Mouse (Mus musculus): ENCODE data around the gene Galr2.
"Not testable (repeated sequence)": the region's sequence is repeated elsewhere in the genome, so short reads cannot be mapped to it uniquely, and the experiment has no call there.

The Galr2 gene

GRCm38 (mm10) chr11:116272589-116273468 is 7.9 kb upstream of the Galr2 start:
- DNase-seq: no peak

DNA sequence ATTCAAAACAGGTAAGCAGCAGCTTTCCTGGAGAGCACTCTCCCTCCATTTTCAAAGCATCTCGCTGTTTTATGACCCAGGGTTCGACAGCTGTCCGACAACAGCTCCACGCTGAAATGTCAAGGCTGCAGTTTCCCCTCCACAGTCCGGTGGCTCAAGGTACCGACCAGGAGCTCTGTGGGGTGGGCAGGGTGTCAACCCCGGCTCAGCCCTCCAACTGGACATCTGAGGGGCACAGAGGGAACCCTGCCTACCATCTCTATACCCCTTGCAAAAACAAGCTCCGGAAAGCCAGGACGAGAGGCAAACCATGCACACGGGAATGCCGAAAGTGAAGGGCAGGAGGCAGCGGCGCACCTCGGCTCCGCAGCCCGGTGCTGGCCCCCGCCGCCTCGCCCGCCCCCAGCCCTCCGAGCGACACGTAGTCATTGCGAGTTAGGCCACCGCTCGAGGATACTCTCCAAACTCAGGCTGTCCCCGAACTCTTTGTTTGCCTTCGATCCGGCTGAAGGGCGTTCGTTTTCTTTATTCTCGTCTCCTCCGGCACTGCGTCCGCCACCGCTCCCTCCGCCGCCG is 7.2 kb upstream of the Galr2 start:
- no peak for DNase-seq

GRCm38 (mm10) chr11:116274045-116274666 is 6.6 kb upstream of the Galr2 start, which contains the start of gene Srp68:
Gene Srp68 (minus strand): TSS chr11:116274217.
- peak; percentile 96 for DNase-seq

DNA sequence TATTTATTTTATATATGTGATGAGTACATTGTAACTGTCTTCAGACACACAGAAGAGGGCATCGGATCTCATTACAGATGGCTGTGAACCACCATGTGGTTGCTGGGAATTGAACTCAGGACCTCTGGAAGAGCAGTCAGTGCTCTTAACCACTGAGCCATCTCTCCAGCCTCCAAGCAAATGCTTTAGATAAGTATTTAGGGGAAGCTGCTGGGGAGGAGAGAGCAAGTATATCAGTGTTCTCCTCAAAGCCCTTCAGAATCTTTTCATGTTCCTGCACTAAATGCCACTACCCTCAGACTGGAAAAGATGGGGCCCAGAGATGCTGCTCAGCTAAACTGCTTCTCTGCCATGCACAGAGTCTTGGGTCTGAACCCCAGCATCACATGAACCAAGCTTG is 3.6 kb upstream of the Galr2 start:
- not testable (repeated sequence) for DNase-seq

DNA sequence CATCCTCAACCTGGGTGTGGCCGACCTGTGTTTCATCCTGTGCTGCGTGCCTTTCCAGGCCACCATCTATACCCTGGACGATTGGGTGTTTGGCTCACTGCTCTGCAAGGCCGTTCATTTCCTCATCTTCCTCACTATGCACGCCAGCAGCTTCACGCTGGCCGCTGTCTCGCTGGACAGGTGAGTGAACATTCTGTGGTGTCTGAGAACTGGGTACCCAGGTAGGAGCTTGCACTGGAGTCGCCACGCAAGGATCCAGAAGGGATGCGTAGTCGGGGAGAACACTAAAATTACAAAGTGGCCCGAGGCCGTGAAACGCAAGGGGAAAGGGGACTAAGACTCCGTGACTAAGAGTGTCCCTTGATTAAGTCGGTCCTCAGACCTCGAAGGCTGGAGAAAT is 932 bp downstream of the Galr2 start:
- no peak for DNase-seq

DNA sequence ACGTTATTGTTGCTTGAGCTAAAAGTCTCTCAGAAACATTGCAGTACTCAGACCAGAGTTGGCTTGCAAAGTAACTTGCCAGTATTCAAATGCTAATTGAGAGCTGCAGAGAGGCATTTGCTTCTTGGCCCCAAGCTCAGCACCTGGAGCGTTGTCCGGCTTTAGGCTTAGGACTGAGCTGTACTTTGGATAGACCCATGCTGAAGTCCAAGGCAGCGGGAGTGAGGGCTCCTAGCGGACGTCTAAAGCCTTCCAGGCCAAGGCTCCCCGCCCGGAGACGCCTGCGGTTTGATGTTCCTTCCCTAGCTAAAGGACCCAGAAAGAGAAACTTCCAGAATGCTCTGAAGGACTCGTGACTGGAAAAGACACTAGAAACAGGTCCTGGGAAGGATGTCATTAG is 1.4 kb downstream of the Galr2 start:
- peak; percentile 61 for DNase-seq

- no peak for DNase-seq
Measured at GRCm38 (mm10) chr11:116282912-116283521, 2.3 kb downstream of the Galr2 start.

DNA sequence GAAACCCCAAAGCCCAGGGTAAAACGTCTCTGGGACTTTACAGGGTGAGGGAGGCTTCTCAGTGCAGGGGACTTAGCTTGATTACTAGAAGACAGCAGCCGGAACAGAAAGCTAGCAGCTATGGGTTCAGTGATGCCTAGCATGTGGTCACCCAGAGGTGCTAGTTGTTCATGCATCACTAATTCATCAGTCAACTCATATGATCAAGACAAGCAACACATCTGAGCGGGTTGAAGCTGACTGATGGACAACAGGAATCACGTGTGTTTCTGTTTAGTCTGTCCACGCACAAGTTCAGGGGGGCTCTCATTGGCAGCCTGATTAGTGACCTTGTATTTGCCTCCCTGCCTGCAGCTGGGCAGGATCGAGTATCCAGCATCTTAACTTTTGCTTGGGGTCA is 3.2 kb downstream of the Galr2 start:
- DNase-seq: no peak

DNA sequence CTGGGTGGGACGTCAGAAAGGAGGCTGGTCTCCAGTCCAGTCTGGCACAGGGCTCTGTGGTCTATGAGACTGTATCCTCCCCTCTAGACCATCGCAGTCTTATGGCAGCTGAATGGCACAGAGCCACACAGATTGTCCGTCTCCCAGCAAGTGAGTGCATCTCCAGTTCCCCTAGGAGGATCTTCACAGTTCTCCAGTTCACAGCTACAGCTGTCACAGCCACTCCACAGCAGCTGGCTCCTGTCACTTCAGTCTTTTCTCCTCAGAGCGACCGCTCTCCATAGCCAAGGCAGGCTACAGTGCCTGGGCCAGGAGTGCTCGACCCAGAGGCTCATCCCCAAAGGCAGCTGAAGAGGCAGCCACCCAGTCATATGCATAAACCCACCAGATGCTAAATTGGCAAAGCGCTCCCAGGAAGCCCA is 5.0 kb downstream of the Galr2 start:
- DNase-seq: peak; percentile 81

DNA sequence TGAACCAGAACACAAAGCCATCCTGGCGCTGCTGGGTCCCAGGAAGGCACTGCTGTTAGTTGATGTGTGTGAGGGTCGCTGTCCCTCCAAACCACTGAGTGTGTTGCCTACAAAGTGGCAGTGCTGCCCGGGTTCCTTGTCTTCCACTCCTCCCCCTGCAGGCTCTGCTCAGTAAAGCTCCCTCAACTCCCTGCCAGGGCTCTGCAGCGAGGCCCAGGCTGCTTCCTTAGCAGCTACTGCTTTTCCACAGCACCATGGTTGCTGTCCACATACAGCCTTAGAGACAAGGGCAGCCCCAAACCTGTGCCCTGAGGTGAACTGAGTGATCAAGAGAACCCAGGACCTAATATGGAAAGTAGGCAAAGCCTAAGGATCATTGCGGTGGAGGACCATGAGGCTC is 6.6 kb downstream of the Galr2 start:
- DNase-seq: no peak

DNA sequence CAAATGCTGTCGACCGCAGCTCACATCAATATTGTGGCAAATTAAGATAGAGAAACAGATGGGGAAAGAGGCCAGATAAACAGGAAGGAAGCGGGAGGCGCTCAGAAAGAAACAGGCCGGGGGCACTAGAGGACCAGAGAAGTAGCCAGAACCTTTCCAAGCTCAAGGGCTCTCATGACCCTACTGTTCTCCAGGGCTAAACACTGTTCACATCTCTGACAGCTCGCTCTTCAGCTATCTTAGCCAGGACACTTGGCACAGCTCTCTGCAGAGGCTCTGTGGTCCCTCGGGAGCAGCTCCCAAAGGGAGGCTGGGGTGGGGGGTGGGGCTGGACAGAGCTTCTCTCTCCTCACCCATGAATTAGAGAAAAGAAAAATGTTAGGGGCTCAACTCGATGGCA is 9.8 kb downstream of the Galr2 start:
- DNase-seq: no peak

- DNase-seq: no peak
Measured at GRCm38 (mm10) chr11:116292401-116292800, 11.7 kb downstream of the Galr2 start.

DNA sequence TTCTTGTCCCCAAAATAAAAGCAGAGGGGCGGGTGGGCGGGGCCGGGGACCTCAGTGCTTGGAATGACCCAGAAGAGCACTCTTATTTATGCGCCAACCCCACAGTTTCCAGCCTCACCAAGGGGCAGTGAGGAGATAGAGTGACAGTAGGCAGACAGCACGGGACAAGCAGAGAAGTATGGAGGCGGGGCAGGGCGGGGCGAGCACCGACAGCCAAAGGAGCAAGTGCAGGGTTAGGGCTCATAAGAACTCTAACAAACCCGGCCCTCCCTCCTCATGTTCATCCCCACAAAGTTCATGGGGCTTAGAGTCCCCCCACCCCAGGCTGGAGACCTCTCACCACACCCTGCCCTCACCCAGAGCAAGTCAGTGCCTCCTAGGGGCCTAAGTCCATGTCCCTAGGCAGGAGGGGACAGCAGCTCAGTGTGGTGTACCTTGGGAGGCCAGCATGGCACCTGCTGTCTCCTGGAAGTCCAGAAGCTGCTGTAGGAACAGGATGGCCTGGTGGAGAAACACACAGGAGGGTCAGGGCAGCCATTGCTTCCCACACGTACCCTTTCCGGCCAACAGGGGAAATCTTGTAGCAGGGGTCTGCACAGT is 12.9 kb downstream of the Galr2 start:
- DNase-seq: no peak

DNA sequence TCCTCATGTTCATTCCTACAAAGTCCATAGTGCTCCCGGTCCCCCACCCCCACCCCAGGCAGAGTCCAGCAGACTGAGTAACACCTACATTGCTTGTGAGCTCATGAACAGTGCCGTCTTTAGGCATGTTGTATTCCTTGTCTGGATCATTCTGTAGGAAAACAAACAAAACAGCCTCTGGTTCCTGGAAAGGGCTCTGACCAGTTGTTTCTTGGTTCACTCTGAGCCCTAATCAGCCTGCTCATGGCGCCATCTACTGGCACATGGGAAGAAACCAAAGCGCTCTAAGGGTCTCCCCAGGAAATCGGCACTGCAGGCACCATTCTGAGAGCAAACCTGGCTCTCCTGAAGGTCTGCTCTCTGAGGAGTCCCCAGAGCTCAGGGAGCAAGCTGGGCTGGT is 13.6 kb downstream of the Galr2 start:
- peak; percentile 82 for DNase-seq

- no peak for DNase-seq
Measured at GRCm38 (mm10) chr11:116296191-116296734, 15.5 kb downstream of the Galr2 start.

DNA sequence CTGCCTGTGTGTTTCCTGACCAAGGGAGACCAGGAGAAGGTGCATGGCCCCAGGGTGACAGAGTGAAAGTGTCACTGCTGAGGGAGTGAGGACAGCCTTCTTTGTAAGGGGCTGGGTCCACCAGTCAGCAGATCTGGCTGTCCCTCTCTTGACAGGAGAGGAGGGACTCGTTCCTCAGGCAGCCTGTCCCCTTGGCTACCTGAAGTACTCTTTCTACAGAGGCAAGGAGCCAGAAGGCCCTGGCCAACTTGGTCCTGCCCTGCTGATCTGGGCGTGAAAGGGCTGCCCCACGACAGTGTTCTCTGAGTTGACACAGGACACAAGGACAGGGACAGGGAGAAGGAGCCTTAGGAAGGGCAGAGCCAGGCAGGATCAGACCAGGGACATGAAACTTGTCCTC is 16.3 kb downstream of the Galr2 start:
- no peak for DNase-seq

- DNase-seq: no peak
Measured at GRCm38 (mm10) chr11:116298221-116298620, 17.5 kb downstream of the Galr2 start.

GRCm38 (mm10) chr11:116298621-116299020 is 17.9 kb downstream of the Galr2 start:
- DNase-seq: no peak

- DNase-seq: no peak
Measured at GRCm38 (mm10) chr11:116305423-116305822, 24.7 kb downstream of the Galr2 start.

DNA sequence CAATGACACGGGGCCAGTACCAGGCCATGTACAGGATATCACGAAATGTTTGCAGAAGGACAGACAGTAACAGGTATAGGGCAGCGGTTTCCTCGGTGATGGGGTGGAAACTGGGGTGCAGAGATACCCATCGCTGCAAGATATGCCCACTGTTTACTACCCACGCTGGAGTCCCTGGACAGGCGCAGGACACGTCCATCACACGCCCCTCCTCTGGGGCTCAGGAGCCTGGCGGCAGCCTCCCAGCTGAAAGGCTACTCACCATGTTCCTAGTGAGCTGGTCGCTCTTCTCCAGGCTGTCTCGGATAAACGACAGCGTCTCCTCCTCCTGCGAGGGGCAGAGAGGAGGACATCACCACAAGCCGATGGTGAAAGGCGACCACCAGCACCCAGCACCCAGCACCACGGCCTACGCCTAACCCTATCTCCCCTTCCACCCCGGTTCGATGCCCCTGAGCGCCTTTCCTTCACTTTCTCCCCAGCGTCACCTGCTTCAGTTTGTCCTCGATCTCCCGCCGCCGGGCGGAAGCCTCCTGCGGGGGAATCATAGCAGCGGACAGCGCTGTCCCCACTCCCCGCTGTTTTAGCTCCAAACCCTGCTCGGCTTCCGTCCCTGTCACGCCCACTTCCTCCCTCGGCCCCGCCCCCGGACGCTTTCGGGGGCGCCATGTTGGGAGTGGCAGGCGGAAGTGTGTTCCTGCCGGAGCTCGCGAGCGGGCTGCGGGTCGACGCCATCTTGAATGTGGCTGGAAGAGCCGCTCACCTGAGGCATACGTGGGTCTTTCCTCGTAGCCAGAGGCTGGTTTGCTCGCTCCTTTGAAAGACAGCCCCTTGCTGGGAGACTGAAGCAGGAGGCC is 25.6 kb downstream of the Galr2 start:
- DNase-seq: peak; percentile 97

- DNase-seq: no peak
Measured at GRCm38 (mm10) chr11:116307019-116307725, 26.4 kb downstream of the Galr2 start, which contains the start of gene Exoc7. Gene Exoc7 (minus strand): TSS chr11:116307233.
